Mouse (Mus musculus): ENCODE measurements around the gene Myo1b.

Myo1b gene

DNA sequence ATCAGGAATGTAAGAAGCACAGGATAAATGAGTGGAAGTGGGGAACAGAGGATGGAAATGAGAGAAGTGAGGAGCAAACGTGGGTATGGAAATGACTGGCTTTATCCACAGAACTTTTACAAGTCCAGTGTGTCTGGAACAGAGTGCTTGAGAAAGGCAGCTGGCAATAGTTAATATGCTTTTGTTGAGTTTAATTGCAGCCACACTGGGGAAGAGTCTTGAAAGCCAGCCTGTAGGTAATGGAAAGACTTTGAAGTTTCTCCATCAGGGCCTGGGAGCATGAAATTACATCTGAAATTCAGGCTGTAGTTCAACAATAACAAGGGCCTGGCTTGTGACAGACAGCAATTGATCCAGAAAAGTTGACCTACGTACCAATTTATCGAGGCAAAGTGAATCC, 209.8 kb downstream of the Myo1b start:
- no peak for DNase-seq

DNA sequence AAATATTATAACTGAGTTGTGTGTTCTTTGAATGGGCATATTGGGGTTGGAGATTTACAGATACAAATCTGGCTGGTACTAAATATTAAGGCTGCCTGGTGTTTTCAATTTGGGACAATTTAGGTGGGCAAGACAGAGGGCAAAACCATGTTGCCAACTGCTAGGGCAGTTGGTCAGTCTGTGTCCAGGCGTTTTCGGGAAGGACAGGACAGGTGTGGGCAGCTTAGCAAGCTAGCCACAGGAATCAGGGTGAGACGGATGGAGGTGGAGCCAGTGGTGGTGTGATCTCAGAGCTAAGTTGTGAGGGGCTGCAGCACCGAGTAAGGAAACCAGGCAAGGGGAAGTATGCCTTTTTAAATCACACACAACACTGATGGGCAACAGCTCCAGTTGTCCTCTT, 211.3 kb downstream of the Myo1b start:
- no peak for DNase-seq

Data from lung, postnatal 14 days (tissue).